Mouse (Mus musculus): ENCODE measurements at regions not wholly inside any gene's neighbourhood (a gene's known extent, or its start where the extent isn't known, plus 50 kb on each side); places are given as distances from the start of the nearest gene placed in this dataset.

GRCm38 (mm10) chr3:57910020-57910419 is 62.1 kb upstream of the Pfn2 start:
- no peak for DNase-seq

- DNase-seq = peak; percentile 21
Measured at GRCm38 (mm10) chr3:57911831-57912596, 64.1 kb upstream of the Pfn2 start.

GRCm38 (mm10) chr3:57912650-57913343 is 64.9 kb upstream of the Pfn2 start:
- DNase-seq = no peak

DNA sequence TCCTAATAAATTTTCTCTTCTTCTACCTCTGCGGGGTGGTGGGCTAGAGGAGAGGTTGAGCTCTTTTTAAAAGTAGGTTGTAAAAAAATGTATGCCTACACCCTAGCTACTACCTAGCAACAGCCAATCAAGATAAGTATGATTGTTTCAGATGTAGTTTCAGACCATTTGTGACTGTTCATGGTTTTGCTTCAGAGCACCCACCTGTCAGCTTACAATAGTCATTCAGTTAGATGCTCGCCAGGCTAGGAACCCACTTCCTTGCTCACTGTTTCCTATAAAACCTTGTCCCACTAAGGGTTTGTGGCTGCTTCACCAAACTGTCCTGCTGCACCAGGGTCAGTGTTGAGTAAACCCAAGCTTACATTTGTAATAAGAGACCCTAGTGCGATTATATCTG is 66.8 kb upstream of the Pfn2 start:
- DNase-seq = no peak

GRCm38 (mm10) chr3:57918913-57919312 is 71.0 kb upstream of the Pfn2 start:
- DNase-seq = no peak

- DNase-seq = no peak
Measured at GRCm38 (mm10) chr3:57919390-57920089, 71.7 kb upstream of the Pfn2 start.

DNA sequence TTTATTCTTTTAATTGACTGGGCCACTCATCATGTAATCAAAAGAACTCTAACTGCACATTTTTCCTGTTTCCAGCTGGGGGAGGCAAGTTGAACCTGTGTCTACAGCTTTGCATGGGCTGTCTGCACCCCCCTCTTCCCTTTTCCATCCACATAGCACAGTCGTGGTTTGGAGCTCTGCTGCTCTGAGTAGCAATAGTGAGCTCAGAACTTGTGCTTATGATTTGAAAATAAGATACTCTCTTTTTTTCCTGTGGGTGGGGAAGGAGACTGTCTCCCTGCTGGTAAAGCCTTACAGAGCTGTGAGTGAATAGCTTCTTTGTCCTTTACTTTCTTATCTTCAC is 72.2 kb upstream of the Pfn2 start:
- no peak for DNase-seq

GRCm38 (mm10) chr3:57921071-57921882 is 73.4 kb upstream of the Pfn2 start:
- DNase-seq = no peak

GRCm38 (mm10) chr3:57923061-57923460 is 75.2 kb upstream of the Pfn2 start:
- no peak for DNase-seq

DNA sequence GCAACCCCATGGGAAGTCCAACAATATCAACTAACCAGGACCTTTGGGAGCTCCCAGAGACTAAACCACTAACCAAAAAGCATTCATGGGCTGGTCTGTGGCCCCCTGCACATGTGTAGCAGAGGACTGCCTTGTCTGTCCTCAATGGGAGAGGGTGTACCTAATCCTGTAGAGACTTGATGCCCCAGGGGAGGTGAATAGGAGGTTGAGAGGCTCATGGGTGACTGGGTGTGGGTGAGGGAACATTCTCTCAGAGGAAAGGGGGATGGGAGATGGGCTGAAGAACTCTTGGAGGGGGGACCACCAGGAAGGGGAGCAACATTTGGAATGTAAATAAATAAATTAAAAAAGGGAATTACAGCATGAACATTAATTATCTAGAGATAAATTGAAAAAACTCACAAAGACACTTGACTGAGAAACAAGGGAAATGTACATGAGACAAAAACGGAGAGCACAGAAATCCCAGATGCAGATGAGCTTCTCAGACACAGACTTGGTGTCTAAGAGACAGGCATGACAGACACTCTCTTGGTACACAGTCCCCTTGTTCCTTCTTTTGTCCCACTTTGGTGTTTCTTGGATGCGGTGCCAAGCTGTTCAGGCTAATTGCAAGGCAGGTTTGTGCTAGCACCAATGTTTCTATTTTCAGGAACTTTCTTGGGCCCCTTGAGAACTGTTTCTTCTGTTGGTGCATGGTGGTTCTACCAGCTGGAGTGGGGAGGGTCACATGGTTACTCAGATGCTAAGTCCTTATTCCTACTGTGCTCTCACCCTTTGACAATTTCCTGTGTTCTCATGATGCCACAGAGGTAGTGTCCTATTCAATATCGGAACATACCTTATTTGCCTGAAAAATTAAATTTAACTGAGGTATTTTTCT is 85.0 kb upstream of the Pfn2 start:
- no peak for DNase-seq

- DNase-seq = no peak
Measured at GRCm38 (mm10) chr3:57935042-57935610, 87.2 kb upstream of the Pfn2 start.

DNA sequence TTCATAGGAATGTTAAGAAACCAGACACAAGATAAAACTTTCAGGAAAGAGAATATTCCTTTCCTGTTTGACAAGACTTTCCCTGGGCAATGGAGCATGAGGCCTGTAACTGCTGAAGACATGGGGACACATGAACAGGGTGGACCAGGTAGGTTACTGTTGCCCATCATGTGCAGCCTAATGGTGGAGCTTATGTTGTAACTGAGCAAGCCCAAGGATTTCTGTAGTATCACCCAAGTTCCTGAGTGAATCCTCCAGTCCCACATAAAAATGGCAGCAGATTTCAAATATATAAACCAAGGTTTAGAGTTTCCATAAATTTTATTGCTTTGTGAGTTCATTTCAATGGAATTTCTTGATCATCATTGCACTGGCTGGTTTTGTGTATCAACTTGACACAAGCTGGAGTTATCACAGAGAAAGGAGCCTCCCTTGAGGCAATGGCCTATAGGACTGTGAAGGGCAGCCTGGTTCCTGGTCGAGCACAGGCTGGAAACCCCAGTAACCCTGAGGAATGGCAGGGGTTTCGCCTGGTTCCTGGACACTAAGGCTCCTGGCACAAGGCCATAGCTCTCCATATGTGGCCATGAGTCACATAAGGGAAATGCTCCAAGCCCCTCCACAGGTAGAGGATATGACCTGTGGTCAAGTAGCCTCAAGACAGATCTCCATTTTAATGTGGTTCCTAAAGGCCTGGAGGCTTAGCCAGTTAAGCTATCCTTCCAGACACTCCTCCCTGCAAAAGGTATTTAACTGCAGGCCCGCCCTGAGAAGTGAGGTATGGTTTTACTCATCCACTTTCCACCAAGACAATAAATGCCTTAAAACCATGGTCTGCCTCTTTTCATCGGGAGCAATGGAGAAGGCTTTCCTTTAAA is 92.9 kb upstream of the Pfn2 start:
- DNase-seq = no peak

DNA sequence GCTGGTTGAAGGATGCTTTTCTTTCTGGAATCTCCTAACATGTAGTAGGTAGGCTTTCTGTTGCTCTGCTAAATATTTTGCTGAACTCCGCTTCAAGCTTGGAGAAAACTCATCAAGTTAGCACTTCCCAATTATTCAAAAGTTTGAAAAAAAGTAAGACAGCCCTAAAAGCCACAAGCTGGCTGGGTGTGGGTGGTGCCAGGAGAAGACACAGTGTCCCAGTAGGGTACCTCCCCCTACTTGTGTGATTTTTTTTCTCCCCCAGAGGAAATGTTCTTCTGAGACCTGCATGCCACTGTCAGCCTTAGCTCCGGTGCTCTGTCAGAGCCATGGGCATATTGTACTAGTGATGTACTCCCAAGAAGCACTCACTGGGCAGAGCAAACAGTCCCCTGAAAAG is 96.8 kb upstream of the Pfn2 start:
- DNase-seq = no peak

GRCm38 (mm10) chr3:57945765-57946164 is 97.9 kb upstream of the Pfn2 start:
- no peak for DNase-seq

DNA sequence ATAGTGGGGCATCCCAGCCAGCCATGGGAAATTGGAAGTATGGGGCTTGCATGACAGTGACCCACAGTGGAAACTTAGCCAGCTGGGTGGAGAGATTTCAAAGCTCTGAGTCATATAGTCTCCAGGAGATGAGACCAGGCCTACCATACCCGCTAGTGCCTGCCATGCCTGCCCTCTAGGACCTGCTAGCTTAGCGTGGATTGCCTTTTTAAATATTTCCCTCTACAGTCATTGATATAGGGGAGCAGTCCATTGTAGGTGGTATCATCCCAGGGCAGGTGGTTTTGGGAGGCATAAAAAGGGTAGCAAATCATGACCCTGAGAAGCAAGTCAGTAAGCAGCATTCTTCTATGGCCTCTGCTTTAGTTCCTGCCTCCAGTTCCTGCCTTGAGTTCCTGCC is 99.5 kb upstream of the Pfn2 start:
- DNase-seq = no peak

GRCm38 (mm10) chr3:57948720-57949119 is 100.8 kb upstream of the Pfn2 start:
- no peak for DNase-seq

GRCm38 (mm10) chr3:57950431-57951331 is 102.8 kb upstream of the Pfn2 start:
- DNase-seq = no peak

DNA sequence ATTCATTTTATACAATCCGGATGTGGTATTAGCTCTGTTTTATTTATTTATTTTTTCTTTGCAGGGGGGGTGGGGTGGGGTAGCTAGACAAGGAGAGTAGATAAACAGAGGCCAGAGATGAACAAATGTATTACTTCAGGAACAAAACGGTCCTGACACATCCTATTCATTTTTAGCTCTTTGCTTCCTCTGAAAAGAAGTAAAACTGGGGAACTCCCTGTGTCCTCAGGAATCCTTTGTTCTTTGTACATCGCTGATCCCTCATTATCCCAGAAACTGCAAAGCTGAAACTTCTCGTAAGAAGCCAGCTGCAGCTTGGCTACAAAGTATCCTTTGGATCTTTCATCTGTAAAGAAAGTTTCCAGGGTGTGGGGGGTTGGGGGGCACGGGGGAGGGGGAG is 103.6 kb upstream of the Pfn2 start:
- DNase-seq = no peak

- no peak for DNase-seq
Measured at GRCm38 (mm10) chr3:57957352-57957751, 109.5 kb upstream of the Pfn2 start.

Measured in heart, postnatal 4 days (tissue).